ENCODE assay signal across 20 mouse cellular contexts in genomic region chr6:92612151-92612769, GRCm38 (mm10).
DNase-seq lines count a peak whose midpoint lies in the region; ATAC-seq and TF ChIP-seq lines count a peak whose summit lies in the region.
"Had no signal": no experiment of that assay in that cellular context is flagged by ENCODE, and none has a peak within 500 bp of the region (broad histone marks: within the 10 kb centered on the region; RNA-seq: fewer than 3 reads in every experiment).

No protein-coding gene starts in this region.

- peaks cover 26% of the 10 kb centered on the region for H3K4me1 ChIP-seq in heart, embryonic 10.5 days
- H3K4me1 ChIP-seq in kidney, postnatal 0 days (replicated peaks; ENCODE audit: insufficient read depth, low read length), result 0 out of 2 replicates have a peak, but pooled peaks cover 4% of the 10 kb centered on the region
- peaks cover 28% of the 10 kb centered on the region for H3K4me1 ChIP-seq in limb, embryonic 10.5 days
- H3K4me1 ChIP-seq: forebrain, embryonic 12.5 days; liver, embryonic 15.5 days; midbrain, embryonic 13.5 days had no signal

- no peaks in the 10 kb centered on the region for H3K36me3 ChIP-seq in heart, embryonic 10.5 days
- H3K36me3 ChIP-seq in kidney, postnatal 0 days (ENCODE audit: insufficient read depth, low read length), result no peaks in the 10 kb centered on the region
- no peaks in the 10 kb centered on the region for H3K36me3 ChIP-seq in limb, embryonic 10.5 days
- H3K36me3 ChIP-seq: embryonic facial prominence, embryonic 10.5 days; forebrain, embryonic 12.5 days; limb, embryonic 15.5 days; liver, embryonic 15.5 days; midbrain, embryonic 13.5 days had no signal

- no peaks in the 10 kb centered on the region for H3K9me3 ChIP-seq in heart, embryonic 10.5 days
- H3K9me3 ChIP-seq in kidney, postnatal 0 days (replicated peaks; ENCODE audit: low read length), result no peaks in the 10 kb centered on the region
- H3K9me3 ChIP-seq in limb, embryonic 10.5 days (replicated peaks), result no peaks in the 10 kb centered on the region
- H3K9me3 ChIP-seq: embryonic facial prominence, embryonic 10.5 days; forebrain, embryonic 12.5 days; limb, embryonic 15.5 days; liver, embryonic 15.5 days; midbrain, embryonic 13.5 days had no signal

- H3K4me3 ChIP-seq in heart, embryonic 10.5 days, result no peak overlapping the region
- no peak overlapping the region for H3K4me3 ChIP-seq in kidney, postnatal 0 days (replicated peaks; ENCODE audit: low read depth, low read length)
- no peak overlapping the region for H3K4me3 ChIP-seq in limb, embryonic 10.5 days
- H3K4me3 ChIP-seq: embryonic facial prominence, embryonic 10.5 days; forebrain, embryonic 12.5 days; limb, embryonic 15.5 days; liver, embryonic 15.5 days; midbrain, embryonic 13.5 days; myocyte had no signal

- no peak for TF ChIP-seq CTCF in kidney, postnatal 0 days (IDR thresholded peaks at IDR 0.05; ENCODE audit: low read depth)

- H3K9ac ChIP-seq in kidney, postnatal 0 days (ENCODE audit: low read depth, low read length), result no peak overlapping the region
- H3K9ac ChIP-seq: forebrain, embryonic 12.5 days; limb, embryonic 15.5 days; liver, embryonic 15.5 days; midbrain, embryonic 13.5 days had no signal

- 65% methylated on average over 2 of the region's 2 CpGs for WGBS in heart, embryonic 10.5 days
- 27% methylated on average over 2 of the region's 2 CpGs for WGBS in kidney, postnatal 0 days
- 78% methylated on average over 2 of the region's 2 CpGs for WGBS in limb, embryonic 10.5 days

- H3K4me2 ChIP-seq in kidney, postnatal 0 days (ENCODE audit: low read length), result no peak overlapping the region
- H3K4me2 ChIP-seq: forebrain, embryonic 12.5 days; limb, embryonic 15.5 days; liver, embryonic 15.5 days; midbrain, embryonic 13.5 days had no signal

- ATAC-seq in kidney, postnatal 0 days (replicated peaks; ENCODE audit: low FRiP score, low read depth), result no peak
- ATAC-seq in erythroblast, adult 5-6 weeks (replicated peaks; ENCODE audit: low FRiP score, poor library complexity, severe bottlenecking), result no peak
- no peak for ATAC-seq in activated CD4-positive, CD25-positive, alpha-beta regulatory T cell, adult 4 months
- ATAC-seq: CD4-positive, CD25-positive, alpha-beta regulatory T cell, adult 4 months; midbrain, embryonic 13.5 days had no signal

- DNase-seq in heart, adult 11 months, result peak; percentile 80
- DNase-seq in heart, embryonic 10.5 days (ENCODE audit: low spot score), result no peak
- DNase-seq in testis, postnatal 14 days (ENCODE audit: low spot score), result peak; percentile 19
- DNase-seq in testis, postnatal 10 days (ENCODE audit: low spot score), result no peak
- DNase-seq in kidney, postnatal 0 days (ENCODE audit: low spot score), result peak; percentile 54
- no peak for DNase-seq in limb, embryonic 10.5 days (ENCODE audit: low spot score)
- DNase-seq: cerebellum, adult 8-10 months; gastrocnemius, postnatal 25 days; spleen, adult 18-20 months; thymus, adult 18-20 months; thymus, postnatal 4 days had no signal

- no peaks in the 10 kb centered on the region for H3K27me3 ChIP-seq in heart, embryonic 10.5 days (ENCODE audit: insufficient read depth, poor library complexity, severe bottlenecking)
- no peaks in the 10 kb centered on the region for H3K27me3 ChIP-seq in kidney, postnatal 0 days (ENCODE audit: insufficient read depth, low read length)
- no peaks in the 10 kb centered on the region for H3K27me3 ChIP-seq in limb, embryonic 10.5 days (ENCODE audit: low read depth, poor library complexity, severe bottlenecking)
- H3K27me3 ChIP-seq: forebrain, embryonic 12.5 days; limb, embryonic 15.5 days; liver, embryonic 15.5 days; midbrain, embryonic 13.5 days had no signal

- no peak overlapping the region for H3K27ac ChIP-seq in heart, embryonic 10.5 days
- 0 out of 2 replicates have a peak overlapping the region, but pooled peaks have one; percentile 21 for H3K27ac ChIP-seq in kidney, postnatal 0 days
- H3K27ac ChIP-seq in limb, embryonic 10.5 days, result no peak overlapping the region
- H3K27ac ChIP-seq: embryonic facial prominence, embryonic 10.5 days; forebrain, embryonic 12.5 days; limb, embryonic 15.5 days; liver, embryonic 15.5 days; midbrain, embryonic 13.5 days had no signal

Comparison
In these comparisons a context has a peak if more than half of its experiments do, and no peak if none do; other contexts are left out.
1. DNase-seq: peak in heart, adult 11 months (single experiment), testis, postnatal 14 days (single experiment) and kidney, postnatal 0 days (single experiment); none in heart, embryonic 10.5 days (single experiment), testis, postnatal 10 days (single experiment) and limb, embryonic 10.5 days (single experiment).